15 mouse cellular contexts compared by ENCODE assay signal in the genomic region with DNA sequence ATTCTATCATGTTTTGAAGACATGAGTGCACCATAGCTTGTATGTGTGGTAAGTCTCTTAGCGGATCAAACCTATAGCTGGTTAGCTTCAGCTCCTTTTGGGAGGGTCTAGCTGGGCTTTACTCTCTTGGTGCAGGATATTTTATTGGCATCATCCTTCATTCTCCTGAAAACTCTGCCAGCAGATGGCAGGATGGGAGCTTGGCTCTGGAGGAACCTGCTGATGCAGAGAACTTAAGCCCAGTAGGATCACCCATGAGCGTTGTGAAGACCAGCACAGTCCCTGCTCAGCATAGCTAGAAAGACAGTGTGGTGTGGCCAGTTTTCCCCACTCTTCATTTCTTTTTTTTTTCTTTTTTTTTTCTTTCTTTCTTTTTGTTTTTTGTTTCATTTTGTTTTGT.
A peak's percentile ranks its signal among the peaks of the same experiment; 100 is the strongest.
DNase-seq lines count a peak whose midpoint lies in the region; TF ChIP-seq lines count a peak whose summit lies in the region.
"Had no signal": no experiment of that assay in that cellular context is flagged by ENCODE, and none has a peak within 500 bp of the region (broad histone marks: within the 10 kb centered on the region; RNA-seq: fewer than 3 reads in every experiment).

No protein-coding gene starts in this region.

- H3K4me1 ChIP-seq in kidney, adult 2 months (ENCODE audit: control insufficient read depth, insufficient read depth, low read length), result no peaks in the 10 kb centered on the region
- H3K4me1 ChIP-seq in cortical plate, adult 2 months (ENCODE audit: control insufficient read depth, insufficient read depth, low read length), result no peaks in the 10 kb centered on the region
- H3K4me1 ChIP-seq: forebrain, embryonic 15.5 days; hindbrain, embryonic 12.5 days; limb, embryonic 12.5 days; liver, embryonic 12.5 days had no signal

- no peak for TF ChIP-seq POLR2A in kidney, adult 2 months (IDR thresholded peaks at IDR 0.05; ENCODE audit: low read depth, low read length)
- TF ChIP-seq POLR2A in cortical plate, adult 2 months (IDR thresholded peaks at IDR 0.05; ENCODE audit: extremely low read depth, insufficient read depth, low read length), result no peak

- H3K27me3 ChIP-seq in kidney, adult 2 months (replicated peaks; ENCODE audit: control insufficient read depth, insufficient read depth, low read length), result no peaks in the 10 kb centered on the region
- H3K27me3 ChIP-seq: CH12.LX; embryonic facial prominence, embryonic 13.5 days; forebrain, embryonic 15.5 days; hindbrain, embryonic 12.5 days; limb, embryonic 12.5 days; liver, embryonic 12.5 days had no signal

- WGBS in kidney, adult 2 months, result 72% methylated on average over 2 of the region's 2 CpGs

- H3K36me3 ChIP-seq in kidney, adult 2 months (ENCODE audit: control insufficient read depth, insufficient read depth, low read length), result no peaks in the 10 kb centered on the region
- H3K36me3 ChIP-seq: embryonic facial prominence, embryonic 13.5 days; forebrain, embryonic 15.5 days; hindbrain, embryonic 12.5 days; limb, embryonic 12.5 days; liver, embryonic 12.5 days had no signal

- TF ChIP-seq CTCF in kidney, adult 2 months (conservative IDR thresholded peaks at IDR 0.05; ENCODE audit: insufficient read depth, insufficient read length, low read depth, low read length), result no peak
- peak; percentile 22; the same call in 1 of the 2 replicates for TF ChIP-seq CTCF in cortical plate, adult 2 months (IDR thresholded peaks at IDR 0.05; ENCODE audit: extremely low read depth, insufficient read depth, low read length)

- H3K4me3 ChIP-seq in kidney, adult 2 months (ENCODE audit: insufficient read depth, low read depth, low read length), result no peak overlapping the region
- no peak overlapping the region for H3K4me3 ChIP-seq in cortical plate, adult 2 months (ENCODE audit: insufficient read depth, low read length)
- H3K4me3 ChIP-seq: embryonic facial prominence, embryonic 13.5 days; forebrain, embryonic 15.5 days; hindbrain, embryonic 12.5 days; limb, embryonic 12.5 days; liver, embryonic 12.5 days had no signal

- no peak overlapping the region for H3K27ac ChIP-seq in kidney, adult 2 months (ENCODE audit: insufficient read depth, low read depth, low read length)
- H3K27ac ChIP-seq in cortical plate, adult 2 months (ENCODE audit: insufficient read depth, low read length), result no peak overlapping the region
- H3K27ac ChIP-seq: embryonic facial prominence, embryonic 13.5 days; forebrain, embryonic 15.5 days; hindbrain, embryonic 12.5 days; limb, embryonic 12.5 days; liver, embryonic 12.5 days had no signal

- peak; percentile 13 to 18 for DNase-seq in cerebellum, postnatal 10 days
- no peak for DNase-seq in cerebellum, adult 9-11 months
- peak; percentile 1 for DNase-seq in kidney, adult 2 months
- no peak for DNase-seq in kidney, adult 8-10 months
- DNase-seq in lung, postnatal 10 days, result peak; percentile 5
- no peak for DNase-seq in lung, adult 18-20 months
- DNase-seq: cerebellum, adult 11-12 months; kidney, postnatal 14 days had no signal

Comparison
In these comparisons a context has a peak if more than half of its experiments do, and no peak if none do; other contexts are left out.
1. DNase-seq: peak in cerebellum, postnatal 10 days (2 of 2), kidney, adult 2 months (single experiment) and lung, postnatal 10 days (single experiment); none in cerebellum, adult 9-11 months (single experiment), kidney, adult 8-10 months (0 of 2) and lung, adult 18-20 months (0 of 2).